Mouse (Mus musculus) heart, adult 10 weeks (tissue): Measurements from ENCODE around the gene Arrdc2. TPM values are rescaled to one million over a fixed set of nuclear protein-coding genes. Genes with fewer than 3 reads are reported as not detected.

Experiments
- polyA plus RNA-seq: library from polyadenylated mRNA; stranded (reverse); fragments of 350-450 nt; fragmentation: Illumina TruSeq; extraction: RNeasy Lipid Tissue Mini Kit (QIAGEN cat#74804); gene quantifications from one replicate; pipeline ENCODE4 v1.2.3, GENCODE M21; 2014; ENCODE audit warnings: low read depth, low replicate concordance

Arrdc2 gene
- 11.1 TPM for polyA plus RNA-seq

GRCm38 (mm10) chr8:70839408-70840351 lies at the start of gene Arrdc2:
Gene Arrdc2, minus strand, starts transcription at chr8:70839720.

GRCm38 (mm10) chr8:70873364-70873985 lies 34.0 kb upstream of the Arrdc2 start, which contains the start of gene Ccdc124:
Gene Ccdc124, minus strand, starts transcription at chr8:70873935.

GRCm38 (mm10) chr8:70862824-70863641 lies 23.5 kb upstream of the Arrdc2 start, which contains the start of gene Kcnn1:
Gene Kcnn1, minus strand, starts transcription at chr8:70863258.

GRCm38 (mm10) chr8:70808239-70808638 lies 31.3 kb downstream of the Arrdc2 start, which contains the start of gene Il12rb1:
Gene Il12rb1, plus strand, starts transcription at chr8:70808449.

GRCm38 (mm10) chr8:70804481-70805206 lies 34.9 kb downstream of the Arrdc2 start, which contains the start of gene Mast3:
Gene Mast3, minus strand, starts transcription at chr8:70805054.

Other genes with a start within 250 kb of the Arrdc2 start
- gene Isyna1, start 245.3 kb downstream of the Arrdc2 start, polyA plus RNA-seq = 33.1 TPM
- gene Ssbp4, start 230.8 kb downstream of the Arrdc2 start, polyA plus RNA-seq = 42.1 TPM
- gene Lrrc25, start 223.6 kb downstream of the Arrdc2 start, polyA plus RNA-seq = 2.3 TPM
- gene Gdf15, start 207.3 kb downstream of the Arrdc2 start, polyA plus RNA-seq = 2.1 TPM
- gene Pgpep1, start 179.3 kb downstream of the Arrdc2 start, polyA plus RNA-seq = 23.9 TPM
- gene Lsm4, start 166.5 kb downstream of the Arrdc2 start, polyA plus RNA-seq = 90.3 TPM
- 59.5 TPM for gene Jund, start 140.8 kb downstream of the Arrdc2 start, polyA plus RNA-seq
- gene Iqcn, start 136.3 kb downstream of the Arrdc2 start, polyA plus RNA-seq = not detected
- gene Gm3336, start 121.2 kb downstream of the Arrdc2 start, polyA plus RNA-seq = not detected
- 7.0 TPM for gene Pde4c, start 116.0 kb downstream of the Arrdc2 start, polyA plus RNA-seq
- 57.6 TPM for gene Rab3a, start 85.0 kb downstream of the Arrdc2 start, polyA plus RNA-seq
- 19.0 TPM for gene Mpv17l2, start 78.8 kb downstream of the Arrdc2 start, polyA plus RNA-seq
- gene Pik3r2, start 63.0 kb downstream of the Arrdc2 start, polyA plus RNA-seq = 24.1 TPM
- 6.4 TPM for gene Mast3, start 34.7 kb downstream of the Arrdc2 start, polyA plus RNA-seq
- not detected for gene Il12rb1, start 31.3 kb downstream of the Arrdc2 start, polyA plus RNA-seq
- gene Kcnn1, start 23.5 kb upstream of the Arrdc2 start, polyA plus RNA-seq = 15.8 TPM
- 55.5 TPM for gene Ccdc124, start 34.2 kb upstream of the Arrdc2 start, polyA plus RNA-seq
- gene Slc5a5, start 53.0 kb upstream of the Arrdc2 start, polyA plus RNA-seq = not detected
- gene Rpl18a, start 57.7 kb upstream of the Arrdc2 start, polyA plus RNA-seq = 1,294 TPM
- gene Map1s, start 66.2 kb upstream of the Arrdc2 start, polyA plus RNA-seq = 9.2 TPM